Mouse (Mus musculus) G1E (cell line): Measurements from ENCODE around the gene Tubg2.

ENCODE experiments used
- CTCF ChIP-seq: IDR thresholded peaks from 2 replicates; pipeline ENCODE4 v1.5.1; 2012; ENCODE audit warnings: low read depth, low read length, inconsistent platforms, mixed read lengths
- TAL1 ChIP-seq: conservative IDR thresholded peaks from 2 replicates; pipeline ENCODE4 v1.6.1; 2012; ENCODE audit warnings: low read depth, low read length, inconsistent platforms, mixed read lengths

DNA sequence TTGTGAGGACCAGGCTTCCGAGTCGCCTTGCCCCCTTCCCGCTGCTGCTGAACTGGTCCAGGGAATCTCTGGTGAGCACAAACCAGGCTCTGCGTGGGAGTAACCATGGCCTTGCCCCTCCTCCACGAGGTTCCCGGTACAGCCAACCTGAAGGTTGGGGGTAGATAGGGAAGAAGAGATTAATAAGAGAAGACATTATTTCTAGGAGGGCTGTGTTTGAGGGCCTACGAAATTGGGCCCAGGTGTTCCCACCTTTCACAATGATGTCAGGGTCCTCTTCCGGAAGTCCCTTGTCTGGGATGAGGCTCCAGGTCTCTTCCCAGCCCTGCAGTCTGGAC lies 12.2 kb downstream of the Tubg2 start:
- TF ChIP-seq TAL1 = no peak
- TF ChIP-seq CTCF = no peak
